Mouse (Mus musculus) C2C12 (cell line): ENCODE data around the gene Cpm. TPM values are rescaled to one million over a fixed set of nuclear protein-coding genes. Genes with fewer than 3 reads are reported as not detected.

Source experiments
- H3K27me3 ChIP-seq: one replicate; pipeline ENCODE4 v1.6.1; 2011; ENCODE audit not compliant: control insufficient read depth, insufficient read depth, insufficient read length
- H3K36me3 ChIP-seq: one replicate; pipeline ENCODE4 v1.6.1; 2011; ENCODE audit not compliant: control insufficient read depth, insufficient read depth
- H3K4me3 ChIP-seq: one replicate; pipeline ENCODE4 v1.5.1; 2011; ENCODE audit warnings: mild to moderate bottlenecking, control low read depth; ENCODE audit not compliant: poor library complexity, insufficient read depth, severe bottlenecking
- H3K79me2 ChIP-seq: one replicate; pipeline ENCODE4 v1.6.1; 2011; ENCODE audit not compliant: control insufficient read depth, insufficient read depth
- H3K79me3 ChIP-seq: one replicate; pipeline ENCODE4 v1.6.1; 2011; ENCODE audit warnings: low read depth, control low read depth
- H3ac ChIP-seq: one replicate; pipeline ENCODE3; 2011; ENCODE audit warnings: low read depth; ENCODE audit not compliant: control insufficient read depth, insufficient read length
- CEBPB ChIP-seq: IDR thresholded peaks from one replicate; pipeline ENCODE4 v1.6.1; 2011; ENCODE audit warnings: low read depth, mild to moderate bottlenecking, control low read depth, moderate library complexity
- CTCF ChIP-seq: IDR thresholded peaks from one replicate; pipeline ENCODE4 v1.5.1; 2011; ENCODE audit not compliant: control insufficient read depth, insufficient read depth, insufficient read length
- FOSL1 ChIP-seq: IDR thresholded peaks from one replicate; pipeline ENCODE4 v1.8.0; 2011; ENCODE audit warnings: mild to moderate bottlenecking, low read length; ENCODE audit not compliant: poor library complexity, insufficient read depth, severe bottlenecking
- MAX ChIP-seq: IDR thresholded peaks from one replicate; pipeline ENCODE4 v1.6.1; 2011; ENCODE audit warnings: mild to moderate bottlenecking, control low read depth
- MYOD1 ChIP-seq: IDR thresholded peaks from one replicate; pipeline ENCODE4 v1.6.1; 2011; ENCODE audit warnings: low read depth; ENCODE audit not compliant: control insufficient read depth, insufficient read length
- MYOG ChIP-seq: IDR thresholded peaks from one replicate; pipeline ENCODE4 v1.6.1; 2011; ENCODE audit not compliant: control insufficient read depth, insufficient read length; ENCODE audit errors: extremely low read depth
- USF1 ChIP-seq: IDR thresholded peaks from one replicate; pipeline ENCODE4 v1.6.1; 2011; ENCODE audit warnings: low read depth, mild to moderate bottlenecking, control low read depth, moderate library complexity
- polyA plus RNA-seq: library from polyadenylated mRNA; unstranded; fragments of >200 nt; fragmentation: generic; extraction: Trizol; gene quantifications from one replicate; pipeline ENCODE4 v1.2.1, GENCODE M21; 2012; ENCODE audit warnings: missing spikeins

Cpm gene
- polyA plus RNA-seq, 1 experiment, result 0.06 TPM

- no peaks in the 10 kb centered on the region for H3K36me3 ChIP-seq
These were observed 29.5 kb downstream of the Cpm start for GRCm38 (mm10) chr10:117658522-117659429.

GRCm38 (mm10) chr10:117659430-117659813, 30.1 kb downstream of the Cpm start:
- H3ac ChIP-seq, result no peak overlapping the region
- no peaks in the 10 kb centered on the region for H3K36me3 ChIP-seq
- no peaks in the 10 kb centered on the region for H3K79me2 ChIP-seq
- no peak for TF ChIP-seq MYOG
- TF ChIP-seq CEBPB, result no peak
- TF ChIP-seq FOSL1, result no peak
- no peak for TF ChIP-seq MYOD1
- TF ChIP-seq USF1, result no peak
- TF ChIP-seq CTCF, result no peak
- TF ChIP-seq MAX, result no peak
- H3K27me3 ChIP-seq, result no peaks in the 10 kb centered on the region
- H3K4me3 ChIP-seq, result no peak overlapping the region
- no peaks in the 10 kb centered on the region for H3K79me3 ChIP-seq

More at GRCm38 (mm10) chr10:117658522-117659429, 29.5 kb downstream of the Cpm start:
- Histone ChIP-seq H3K79me2 (no peaks in the 10 kb centered on the region), H3K79me3 (no peaks in the 10 kb centered on the region), H3K27me3 (no peaks in the 10 kb centered on the region), H3K4me3 (no peak overlapping the region), H3ac (no peak overlapping the region)
- TF ChIP-seq MYOG (no peak), USF1 (no peak), CEBPB (no peak), MYOD1 (no peak), FOSL1 (no peak), MAX (no peak), CTCF (no peak)

GRCm38 (mm10) chr10:117659819-117660218, 30.5 kb downstream of the Cpm start:
- Histone ChIP-seq H3K79me3 (no peaks in the 10 kb centered on the region), H3ac (no peak overlapping the region), H3K36me3 (no peaks in the 10 kb centered on the region), H3K4me3 (no peak overlapping the region), H3K27me3 (no peaks in the 10 kb centered on the region), H3K79me2 (no peaks in the 10 kb centered on the region)
- TF ChIP-seq USF1 (peak; percentile 62), MYOD1 (no peak), FOSL1 (no peak), MAX (no peak), CEBPB (no peak), CTCF (no peak)

GRCm38 (mm10) chr10:117662316-117663055, 33.2 kb downstream of the Cpm start:
- no peaks in the 10 kb centered on the region for H3K27me3 ChIP-seq
- TF ChIP-seq CEBPB (no peak), CTCF (no peak), FOSL1 (no peak), USF1 (no peak)
- H3K4me3 ChIP-seq, result no peak overlapping the region
- H3K79me2 ChIP-seq, result no peaks in the 10 kb centered on the region
- no peaks in the 10 kb centered on the region for H3K79me3 ChIP-seq
- H3ac ChIP-seq, result no peak overlapping the region
- no peaks in the 10 kb centered on the region for H3K36me3 ChIP-seq

- no peak for TF ChIP-seq FOSL1
- Histone ChIP-seq H3K4me3 (no peak overlapping the region), H3ac (no peak overlapping the region), H3K27me3 (no peaks in the 10 kb centered on the region), H3K36me3 (no peaks in the 10 kb centered on the region), H3K79me3 (no peaks in the 10 kb centered on the region), H3K79me2 (no peaks in the 10 kb centered on the region)
These were observed 34.0 kb downstream of the Cpm start for GRCm38 (mm10) chr10:117663056-117663864.
